Mouse (Mus musculus) hindbrain, postnatal 0 days (tissue): ENCODE measurements at regions not wholly inside any gene's neighbourhood (a gene's known extent, or its start where the extent isn't known, plus 50 kb on each side); places are given as distances from the start of the nearest gene placed in this dataset.

ENCODE experiments used
- ATAC-seq: fragments of 200-750 bp; cut with Nextera tagmentation; 2 replicates; pipeline ENCODE4 v1.8.0; 2017; ENCODE audit warnings: mild to moderate bottlenecking, moderate TSS enrichment, moderate library complexity
- DNase-seq: peaks from one replicate; pipeline ENCODE4 v3.0.0-alpha.2; 2015; ENCODE audit warnings: low spot score
- H3K27ac ChIP-seq: fragments of 300-500 bp; sonication (generic); 2 replicates; pipeline ENCODE4 v1.5.1; 2014; ENCODE audit warnings: mild to moderate bottlenecking
- H3K27me3 ChIP-seq: fragments of 300-500 bp; sonication (generic); 2 replicates; pipeline ENCODE4 v1.6.1; 2014; ENCODE audit warnings: low read length, mixed read lengths; ENCODE audit not compliant: insufficient read depth
- H3K36me3 ChIP-seq: fragments of 300-500 bp; sonication (generic); 2 replicates; pipeline ENCODE4 v1.6.1; 2014; ENCODE audit warnings: low read length, mixed read lengths; ENCODE audit not compliant: insufficient read depth
- H3K4me1 ChIP-seq: fragments of 300-500 bp; sonication (generic); 2 replicates; pipeline ENCODE4 v1.6.1; 2014; ENCODE audit warnings: antibody characterized with exemption, low read length, mixed read lengths; ENCODE audit not compliant: insufficient read depth
- H3K4me2 ChIP-seq: fragments of 300-500 bp; sonication (generic); 2 replicates; pipeline ENCODE4 v1.6.1; 2014; ENCODE audit warnings: low read depth, mild to moderate bottlenecking, low read length, moderate library complexity, mixed read lengths
- H3K4me3 ChIP-seq: fragments of 300-500 bp; sonication (generic); 2 replicates; pipeline ENCODE4 v1.5.1; 2014; ENCODE audit warnings: low read length
- H3K9ac ChIP-seq: fragments of 300-500 bp; sonication (generic); replicated peaks from 2 replicates; pipeline ENCODE4 v1.6.1; 2014; ENCODE audit warnings: mild to moderate bottlenecking, low read length, moderate library complexity, mixed read lengths
- H3K9me3 ChIP-seq: fragments of 300-500 bp; sonication (generic); 2 replicates; pipeline ENCODE4 v1.6.1; 2016; ENCODE audit warnings: low read length, mixed read lengths
- CTCF ChIP-seq: IDR thresholded peaks from 2 replicates; pipeline ENCODE4 v1.5.1; 2016; ENCODE audit warnings: antibody characterized with exemption, control low read depth, low read depth
- WGBS: fragments of 180-500 bp; shearing (Covaris S2); extraction: QIAGEN DNeasy Blood & Tissue Kit; methylation state at CpG from one replicate; pipeline ENCODE4 v1.1.7; 2014; 5-methylcytosine and 5-hydroxymethylcytosine counted together

- Histone ChIP-seq H3K27ac (no peak overlapping the region), H3K9me3 (no peaks in the 10 kb centered on the region), H3K4me1 (no peaks in the 10 kb centered on the region), H3K36me3 (no peaks in the 10 kb centered on the region), H3K27me3 (no peaks in the 10 kb centered on the region), H3K4me3 (no peak overlapping the region), H3K4me2 (no peak overlapping the region), H3K9ac (no peak overlapping the region)
- no peak for TF ChIP-seq CTCF
- ATAC-seq = 0 out of 2 replicates have a peak, but pooled peaks have one; percentile 15
- DNase-seq = peak; percentile 9
- WGBS = 81% methylated on average over 11 of the region's 11 CpGs
These were observed 327.3 kb downstream of the Etnk1 start for GRCm38 (mm10) chr6:143494341-143494740.

- no peak for TF ChIP-seq CTCF
- 68% methylated on average over 7 of the region's 7 CpGs for WGBS
- Histone ChIP-seq H3K27me3 (no peaks in the 10 kb centered on the region), H3K9me3 (no peaks in the 10 kb centered on the region), H3K36me3 (no peaks in the 10 kb centered on the region), H3K4me3 (no peak overlapping the region), H3K4me1 (no peaks in the 10 kb centered on the region), H3K27ac (no peak overlapping the region), H3K9ac (no peak overlapping the region), H3K4me2 (no peak overlapping the region)
- DNase-seq (no peak), ATAC-seq (no peak)
These were observed 327.9 kb downstream of the Etnk1 start for GRCm38 (mm10) chr6:143494886-143495285.

- H3K4me2 ChIP-seq = peak overlapping the region; percentile 8; the same call in 1 of the 2 replicates
- no peaks in the 10 kb centered on the region for H3K4me1 ChIP-seq
- no peak for TF ChIP-seq CTCF
- ATAC-seq = no peak
- no peak overlapping the region for H3K9ac ChIP-seq
- no peak overlapping the region for H3K4me3 ChIP-seq
- no peaks in the 10 kb centered on the region for H3K36me3 ChIP-seq
- H3K27ac ChIP-seq = no peak overlapping the region
- 63% methylated on average over 14 of the region's 14 CpGs for WGBS
- peak; percentile 32 for DNase-seq
- H3K9me3 ChIP-seq = no peaks in the 10 kb centered on the region
- no peaks in the 10 kb centered on the region for H3K27me3 ChIP-seq
These were observed 331.7 kb downstream of the Etnk1 start for GRCm38 (mm10) chr6:143498764-143499163.

- no peak for ATAC-seq
- Histone ChIP-seq H3K9ac (no peak overlapping the region), H3K4me3 (no peak overlapping the region), H3K9me3 (no peaks in the 10 kb centered on the region), H3K27me3 (no peaks in the 10 kb centered on the region), H3K27ac (no peak overlapping the region), H3K4me2 (no peak overlapping the region; the same call in 1 of the 2 replicates), H3K36me3 (no peaks in the 10 kb centered on the region), H3K4me1 (no peaks in the 10 kb centered on the region)
- no peak for DNase-seq
- 87% methylated on average over 19 of the region's 19 CpGs for WGBS
- TF ChIP-seq CTCF = no peak
These were observed 332.4 kb downstream of the Etnk1 start for GRCm38 (mm10) chr6:143499259-143500043.

- no peaks in the 10 kb centered on the region for H3K4me1 ChIP-seq
- no peak overlapping the region for H3K4me3 ChIP-seq
- no peak overlapping the region for H3K27ac ChIP-seq
- no peak overlapping the region for H3K9ac ChIP-seq
- no peak overlapping the region for H3K4me2 ChIP-seq
- no peaks in the 10 kb centered on the region for H3K27me3 ChIP-seq
- no peaks in the 10 kb centered on the region for H3K9me3 ChIP-seq
- no peaks in the 10 kb centered on the region for H3K36me3 ChIP-seq
- WGBS = 67% methylated on average over 8 of the region's 8 CpGs
- DNase-seq (no peak), ATAC-seq (no peak)
- TF ChIP-seq CTCF = no peak
These were observed 335.8 kb downstream of the Etnk1 start for GRCm38 (mm10) chr6:143502803-143503202.

GRCm38 (mm10) chr6:143503953-143504352 lies 336.9 kb downstream of the Etnk1 start:
- ATAC-seq (no peak), DNase-seq (no peak)
- no peak overlapping the region for H3K4me2 ChIP-seq
- H3K9me3 ChIP-seq = no peaks in the 10 kb centered on the region
- no peaks in the 10 kb centered on the region for H3K36me3 ChIP-seq
- H3K9ac ChIP-seq = no peak overlapping the region
- no peaks in the 10 kb centered on the region for H3K4me1 ChIP-seq
- H3K27ac ChIP-seq = no peak overlapping the region
- TF ChIP-seq CTCF = no peak
- 80% methylated on average over 4 of the region's 4 CpGs for WGBS
- no peaks in the 10 kb centered on the region for H3K27me3 ChIP-seq
- H3K4me3 ChIP-seq = no peak overlapping the region

GRCm38 (mm10) chr6:143513459-143513858 lies 346.4 kb downstream of the Etnk1 start:
- no peak for ATAC-seq
- H3K27ac ChIP-seq = no peak overlapping the region
- H3K9me3 ChIP-seq = no peaks in the 10 kb centered on the region
- no peaks in the 10 kb centered on the region for H3K36me3 ChIP-seq
- no peak overlapping the region for H3K4me2 ChIP-seq
- H3K4me1 ChIP-seq = no peaks in the 10 kb centered on the region
- no peaks in the 10 kb centered on the region for H3K27me3 ChIP-seq
- 88% methylated on average over 5 of the region's 5 CpGs for WGBS
- no peak for DNase-seq
- H3K9ac ChIP-seq = no peak overlapping the region
- H3K4me3 ChIP-seq = no peak overlapping the region
- no peak for TF ChIP-seq CTCF
